Mouse (Mus musculus): ENCODE results near the gene Abl1.

DNA sequence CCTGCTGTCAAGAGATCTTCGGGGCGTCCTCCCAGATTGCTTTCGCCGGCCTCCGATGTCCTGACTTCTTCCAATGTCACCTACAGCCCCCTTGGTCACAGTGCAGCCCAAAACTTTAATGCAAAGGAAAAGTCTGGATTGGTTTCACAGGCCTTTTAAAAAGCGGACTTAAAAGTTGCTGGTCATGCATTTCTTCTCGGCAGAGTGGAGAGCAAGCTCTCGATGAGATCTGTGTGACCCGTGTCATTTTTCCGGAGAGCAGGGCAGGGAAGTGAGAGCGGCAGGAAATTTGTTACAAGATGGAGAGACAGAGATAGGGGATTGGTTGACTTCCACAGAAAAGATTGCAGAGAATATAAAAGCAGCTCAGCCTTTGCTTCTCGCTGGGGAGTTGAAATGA lies 869 bp downstream of the Abl1 start:
- no peak for TF ChIP-seq CTCF (IDR thresholded peaks at IDR 0.05; ENCODE audit: extremely low read depth, insufficient read depth, low read length)
- TF ChIP-seq POLR2A (IDR thresholded peaks at IDR 0.05; ENCODE audit: extremely low read depth, insufficient read depth, low read length): no peak
